8 mouse cellular contexts compared by ENCODE assay signal in the genomic region with DNA sequence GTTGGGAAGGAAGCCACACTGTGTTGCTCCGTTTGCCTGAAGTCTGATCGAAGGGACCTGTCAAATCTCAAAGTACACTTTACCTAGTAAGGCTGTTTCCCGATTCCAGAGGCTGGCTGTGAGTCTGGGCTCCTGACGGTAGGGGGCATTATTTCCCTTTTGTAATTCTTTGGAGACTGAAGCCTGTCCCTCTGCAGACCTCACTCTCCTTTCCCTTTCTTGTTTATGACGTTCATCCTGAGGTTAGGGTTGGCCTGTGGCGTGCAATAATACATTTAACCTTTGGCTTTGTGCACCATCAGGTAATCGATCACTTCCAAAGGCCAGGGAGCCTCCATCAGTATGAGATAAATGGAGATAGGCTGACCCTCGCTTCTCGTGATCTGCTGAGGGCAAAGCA. TPM values are rescaled to one million over a fixed set of nuclear protein-coding genes. Genes with fewer than 3 reads are reported as not detected.
DNase-seq lines count a peak whose midpoint lies in the region; ATAC-seq and TF ChIP-seq lines count a peak whose summit lies in the region.

No protein-coding gene starts in this region.

- WGBS in liver, postnatal 0 days (ENCODE audit: insufficient replicate concordance) = 13% methylated on average over 9 of the region's 9 CpGs

- no peak overlapping the region for H3K4me3 ChIP-seq in ES-Bruce4 (ENCODE audit: low read depth, low read length)
- H3K4me3 ChIP-seq in liver, postnatal 0 days (ENCODE audit: low read depth, low read length) = no peak overlapping the region

- H3K4me1 ChIP-seq in ES-Bruce4 (ENCODE audit: control insufficient read depth, insufficient read depth, low read length) = no peaks in the 10 kb centered on the region
- H3K4me1 ChIP-seq in liver, postnatal 0 days (ENCODE audit: insufficient read depth) = no peaks in the 10 kb centered on the region

- no peaks in the 10 kb centered on the region for H3K27me3 ChIP-seq in ES-Bruce4 (ENCODE audit: control insufficient read depth, insufficient read depth, low read length, poor library complexity, severe bottlenecking)
- H3K27me3 ChIP-seq in liver, postnatal 0 days (ENCODE audit: insufficient read depth, low read length) = no peaks in the 10 kb centered on the region

- H3K27ac ChIP-seq in ES-Bruce4 (ENCODE audit: insufficient read depth, low read length) = no peak overlapping the region
- H3K27ac ChIP-seq in liver, postnatal 0 days (ENCODE audit: low read depth) = peak overlapping the region; percentile 48; the same call in 1 of the 2 replicates

- peak; percentile 59 for DNase-seq in adrenal gland, adult 2 months
- peak; percentile 85 for DNase-seq in embryo, embryonic 11 days
- peak; percentile 40 to 68 for DNase-seq in heart, postnatal 10 days
- peak; percentile 54 to 80 for DNase-seq in layer of hippocampus, adult 18-20 months (ENCODE audit: low spot score in 2 of 2)
- DNase-seq in liver, postnatal 0 days = peak; percentile 60
- peak; percentile 61 for DNase-seq in retina, postnatal 7 days (ENCODE audit: low read depth, low spot score)
- DNase-seq in spleen, postnatal 36 days (ENCODE audit: low spot score in 2 of 2) = no peak

- ATAC-seq in liver, postnatal 0 days = peak; percentile 99

- TF ChIP-seq EP300 in ES-Bruce4 (IDR thresholded peaks at IDR 0.05; ENCODE audit: insufficient read depth, low read depth, low read length) = no peak
- no peak for TF ChIP-seq EP300 in liver, postnatal 0 days (IDR thresholded peaks at IDR 0.05; ENCODE audit: low read depth)

- H3K36me3 ChIP-seq in ES-Bruce4 (ENCODE audit: control insufficient read depth, insufficient read depth, low read length, poor library complexity, severe bottlenecking) = no peaks in the 10 kb centered on the region
- H3K36me3 ChIP-seq in liver, postnatal 0 days (replicated peaks; ENCODE audit: insufficient read depth, low read length) = no peaks in the 10 kb centered on the region

- no peaks in the 10 kb centered on the region for H3K9me3 ChIP-seq in ES-Bruce4 (replicated peaks; ENCODE audit: control insufficient read depth, insufficient read depth, low read length, poor library complexity, severe bottlenecking)
- H3K9me3 ChIP-seq in liver, postnatal 0 days (ENCODE audit: low read length) = no peaks in the 10 kb centered on the region

- peak overlapping the region; percentile 40 for H3K4me2 ChIP-seq in liver, postnatal 0 days (ENCODE audit: low read depth, low read length)

- TF ChIP-seq POLR2A in ES-Bruce4 (IDR thresholded peaks at IDR 0.05; ENCODE audit: insufficient read depth, low read length) = no peak

- no peak overlapping the region for H3K9ac ChIP-seq in ES-Bruce4 (ENCODE audit: low read depth, poor library complexity, severe bottlenecking)
- H3K9ac ChIP-seq in liver, postnatal 0 days (replicated peaks) = no peak overlapping the region; the same call in 1 of the 2 replicates

- intact Hi-C loops in heart, postnatal 10 days (cut with DNase I) = loop anchor here (1.0 to 10.0 kb wide), 3 partner anchors 283 to 602 kb away; no protein-coding TSS in a partner anchor

- TF ChIP-seq CTCF in ES-Bruce4 (IDR thresholded peaks at IDR 0.05; ENCODE audit: low read depth, low read length) = peak; percentile 72
- peak; percentile 71 for TF ChIP-seq CTCF in liver, postnatal 0 days (IDR thresholded peaks at IDR 0.05; ENCODE audit: low read depth)

RNA-seq across cellular contexts. Expression of gene N4bp1, which starts 48.8 kb away (rescaled TPM):
- 80.3 and 81.5 TPM in 2 replicates for polyA plus RNA-seq in ES-Bruce4 (2011; ENCODE audit: insufficient read depth, insufficient read length, low read depth, missing spikeins)
- total RNA-seq in adrenal gland, adult 2 months (2021) = 10 to 100 TPM; 23.2 to 45.6 TPM
- polyA plus RNA-seq in adrenal gland, adult 2 months (2012; rRNA removed) = 13.2 and 19.9 TPM in 2 replicates
- 10 to 100 TPM; 19.6 to 24.6 TPM for total RNA-seq in heart, postnatal 10 days (2021)
- total RNA-seq in layer of hippocampus, adult 18-20 months (2021) = 10 to 100 TPM; 45.4 to 45.5 TPM
- polyA plus RNA-seq in liver, postnatal 0 days (2015; fragmentation: Nextera tagmentation; extraction: Ambion mirVana) = 2.3 and 2.6 TPM in 2 replicates

Comparison
In these comparisons a context has a peak if more than half of its experiments do, and no peak if none do; other contexts are left out.
1. DNase-seq: peak in adrenal gland, adult 2 months (single experiment), embryo, embryonic 11 days (single experiment), heart, postnatal 10 days (2 of 2), layer of hippocampus, adult 18-20 months (2 of 2), liver, postnatal 0 days (single experiment) and retina, postnatal 7 days (single experiment); none in spleen, postnatal 36 days (0 of 2).